Mouse (Mus musculus) layer of hippocampus, postnatal 10 days (tissue): ENCODE measurements around the gene Sf3b2. TPM values are rescaled to one million over a fixed set of nuclear protein-coding genes. Genes with fewer than 3 reads are reported as not detected.
"Not testable (repeated sequence)": the region's sequence is repeated elsewhere in the genome, so short reads cannot be mapped to it uniquely, and the experiment has no call there.

ENCODE experiments used
- DNase-seq, 2 experiments: peaks; one replicate each; pipeline ENCODE4 v3.0.0; 2021; ENCODE audit warnings: low spot score in 2 of 2
- total RNA-seq, 2 experiments: library from RNA; stranded (reverse); gene quantifications; 2 replicates each; pipeline ENCODE4 v1.2.3; 2021

The Sf3b2 gene
- total RNA-seq, 2 experiments from 2014 or later = 197 to 198 TPM

DNA sequence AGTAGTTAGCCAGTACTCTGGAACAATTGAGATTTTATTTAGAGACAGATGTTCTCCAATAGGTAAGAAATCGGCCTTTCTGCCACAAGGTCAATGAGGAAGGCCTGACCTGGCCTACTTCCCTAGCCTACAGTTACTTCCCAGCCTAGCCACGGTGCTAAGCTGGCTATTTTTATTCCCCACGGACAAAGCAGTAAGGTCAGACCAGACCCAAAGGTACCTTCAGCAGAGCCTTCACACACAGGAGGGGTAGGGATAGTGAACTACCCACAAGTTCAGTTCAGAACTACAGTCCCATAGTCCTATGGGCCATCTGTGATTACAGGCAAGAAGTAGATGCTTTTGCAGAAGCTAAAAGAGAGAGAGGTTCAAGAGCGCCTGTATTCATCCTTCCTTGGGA lies 21.3 kb downstream of the Sf3b2 start:
- no peak for DNase-seq

DNA sequence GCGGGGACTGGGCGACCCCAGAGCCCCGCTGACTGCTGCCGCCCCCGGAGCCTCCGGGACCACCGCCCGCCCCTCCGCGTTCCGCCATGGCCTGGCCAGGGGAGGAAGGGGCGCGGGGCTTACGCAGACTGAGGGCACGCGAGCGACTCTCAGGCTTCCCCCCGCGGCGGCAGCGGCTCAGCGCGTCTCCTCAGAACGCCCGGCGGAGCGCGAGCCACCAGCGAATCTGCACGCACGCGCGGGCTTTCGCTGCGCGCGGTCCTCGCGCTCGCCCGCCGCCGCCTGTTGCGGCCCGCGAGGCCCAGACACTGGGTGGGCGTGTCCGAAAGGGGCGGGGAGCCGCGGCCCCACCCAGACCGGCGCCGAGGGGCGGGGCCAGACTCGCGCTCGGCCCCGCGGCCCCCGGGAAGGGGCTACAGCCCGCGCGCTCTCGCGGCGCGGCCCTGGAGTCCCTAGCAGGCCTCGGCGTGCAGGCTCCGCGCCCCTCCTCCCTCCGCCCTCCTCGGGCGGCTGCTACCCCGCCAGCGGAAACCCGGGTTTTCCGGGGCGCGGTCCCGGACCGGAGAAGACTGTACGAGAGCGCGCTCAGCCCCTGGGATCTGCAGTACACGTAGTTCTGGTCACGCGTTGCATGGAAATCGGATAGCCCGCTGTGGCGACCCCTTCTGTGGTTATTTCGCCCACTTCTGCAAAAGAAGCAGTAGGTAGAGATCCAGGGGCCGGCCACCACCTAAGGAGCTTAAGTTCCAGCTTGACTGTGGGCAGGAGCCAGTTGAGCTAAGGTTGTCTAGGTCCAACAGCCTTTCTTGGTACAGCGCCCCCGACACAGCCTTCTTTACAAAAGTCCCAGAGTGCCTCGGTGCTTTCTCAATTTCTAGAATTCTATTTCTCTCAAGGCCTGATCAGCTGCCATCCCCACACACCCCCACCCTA lies 22.2 kb downstream of the Sf3b2 start, which contains the start of gene Pacs1:
Gene Pacs1, minus strand, starts transcription at position 319 of the 933 bp plus-strand sequence.
- DNase-seq = peak; percentile 80 to 90

DNA sequence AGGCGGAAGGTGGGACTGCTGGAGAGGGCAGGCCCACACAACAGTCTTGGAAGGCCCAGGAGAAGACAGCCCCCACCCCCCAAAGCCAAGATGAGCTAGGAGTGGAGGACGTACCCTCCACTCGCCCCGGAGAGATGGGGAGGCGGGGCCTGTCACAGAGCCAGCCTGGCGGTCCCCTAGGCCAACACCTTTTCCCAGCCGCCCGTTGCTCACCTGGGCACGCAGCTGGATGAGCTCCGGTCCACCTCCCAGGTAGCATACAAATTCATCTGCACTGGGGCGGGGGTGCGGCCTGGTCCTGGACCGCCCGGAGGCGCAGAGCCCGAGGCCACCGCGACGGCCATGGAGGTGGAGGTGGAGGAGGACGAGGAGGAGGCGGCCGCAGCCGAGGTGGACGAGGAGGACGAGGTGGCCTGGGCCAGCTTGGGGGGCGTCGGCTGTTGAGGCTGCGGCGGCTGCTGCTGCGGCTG lies 22.9 kb downstream of the Sf3b2 start:
- peak; percentile 46 to 51 for DNase-seq

DNA sequence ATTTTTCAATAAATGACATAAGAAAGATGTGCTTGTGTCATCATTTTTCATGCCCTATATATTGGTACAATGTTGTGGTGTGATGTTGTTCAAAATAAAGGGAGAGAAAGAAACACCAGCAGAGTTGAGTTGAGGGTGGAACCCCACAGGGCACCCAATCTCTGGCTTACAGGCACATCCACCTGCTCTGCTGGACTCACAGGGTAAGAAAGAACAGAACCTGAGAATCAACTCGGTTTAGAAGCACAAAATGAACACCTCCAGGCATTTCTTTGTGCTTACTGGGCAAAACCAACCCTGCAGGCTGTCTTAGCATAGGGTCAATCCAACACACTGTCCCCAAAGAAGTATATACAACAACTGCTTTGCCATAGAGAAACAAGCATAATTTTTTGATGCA lies 23.8 kb downstream of the Sf3b2 start:
- no peak for DNase-seq

DNA sequence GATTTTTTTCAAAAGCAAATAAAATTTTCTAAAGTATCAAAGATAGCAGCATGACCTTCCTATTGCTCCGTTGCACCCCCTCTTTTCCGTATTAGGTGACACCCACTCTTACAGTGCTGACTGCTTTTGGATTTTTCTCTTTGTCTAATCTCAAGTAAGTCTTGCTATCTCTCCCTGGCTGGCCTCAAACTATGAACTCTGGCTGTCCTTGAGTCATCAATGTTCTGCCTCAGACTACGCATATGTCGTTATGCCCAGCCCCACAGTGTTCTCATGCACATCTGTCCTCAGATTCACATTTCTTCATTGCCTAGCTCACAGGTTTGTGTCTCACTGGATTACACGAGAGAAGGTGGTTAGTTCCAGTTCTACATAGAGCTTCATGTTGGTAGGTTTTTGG lies 25.9 kb downstream of the Sf3b2 start:
- DNase-seq = no peak

DNA sequence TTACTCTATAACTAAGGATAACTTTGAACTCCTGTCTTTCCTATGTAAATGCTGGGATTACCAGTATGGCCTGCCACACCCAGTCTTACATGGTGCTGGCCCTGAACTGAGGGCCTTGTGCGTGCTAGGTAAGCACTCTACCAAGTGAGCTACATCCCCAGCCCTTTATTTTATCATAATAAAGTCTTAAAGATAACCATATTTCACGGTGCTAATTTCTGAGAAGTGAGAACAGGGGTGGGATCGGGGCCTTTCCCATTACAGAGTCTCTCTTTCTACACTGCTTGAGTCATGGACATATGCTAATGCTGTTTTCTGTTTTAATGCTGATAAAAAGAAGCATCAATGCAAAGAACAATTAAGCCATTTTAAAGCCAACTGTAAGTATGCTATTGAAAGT lies 26.4 kb downstream of the Sf3b2 start:
- DNase-seq = no peak

DNA sequence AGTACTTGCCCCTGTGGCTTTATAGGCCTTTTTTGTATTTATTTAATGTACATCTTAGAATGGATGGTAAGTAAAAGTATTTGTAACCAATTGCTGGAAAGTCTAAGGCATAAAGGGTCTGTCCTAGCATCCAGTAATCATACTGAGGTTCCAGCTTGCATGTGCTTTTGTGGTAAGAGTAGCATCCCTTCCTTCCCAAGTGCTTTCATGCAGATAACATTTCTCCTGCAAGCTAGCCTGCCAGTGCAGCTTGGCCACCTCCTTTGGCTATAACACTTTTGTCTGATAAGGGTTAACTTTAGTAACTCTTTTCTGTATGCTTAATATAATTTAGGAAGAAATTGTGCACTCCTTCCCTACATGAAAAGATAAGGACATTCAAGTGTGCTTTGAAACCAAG lies 27.2 kb downstream of the Sf3b2 start:
- no peak for DNase-seq

DNA sequence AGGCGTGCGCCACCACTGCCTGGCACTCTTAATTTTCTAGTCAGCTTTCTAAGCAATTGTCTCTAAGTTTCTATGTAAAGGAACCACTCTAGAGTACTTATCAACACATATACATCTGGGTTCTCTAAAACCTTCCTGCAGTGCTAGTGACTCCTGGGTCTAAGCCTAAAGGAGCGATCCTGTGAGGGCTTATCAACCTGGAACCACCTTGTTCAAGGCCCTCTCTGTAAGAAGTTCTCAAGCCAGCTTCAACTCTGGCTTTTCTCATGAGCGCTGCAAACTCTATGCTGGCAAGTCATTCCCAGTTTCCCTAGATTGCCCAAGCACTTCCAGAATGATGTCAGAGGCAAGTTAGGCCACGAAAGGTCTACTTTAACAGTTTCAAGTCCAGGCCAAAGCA lies 28.2 kb downstream of the Sf3b2 start:
- no peak for DNase-seq

DNA sequence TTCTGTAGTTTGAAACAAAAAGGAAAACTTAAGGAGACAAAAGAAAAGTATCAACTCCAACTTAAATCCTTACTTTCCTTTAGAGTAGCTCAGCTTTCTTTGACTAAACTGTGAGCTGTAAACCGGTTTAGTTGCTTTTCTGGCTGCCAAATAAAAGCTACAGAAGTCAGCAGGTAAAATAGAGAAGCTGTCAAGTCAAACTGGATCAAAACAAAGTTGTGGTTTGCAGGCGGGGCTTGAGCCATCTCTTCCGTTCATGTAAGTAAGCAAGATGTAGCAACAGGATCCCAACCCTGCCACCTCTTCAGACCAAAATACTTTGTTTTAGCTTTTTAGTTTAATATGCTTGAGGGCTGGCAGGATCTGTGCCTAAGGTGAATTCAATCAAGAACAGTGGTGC lies 38.1 kb downstream of the Sf3b2 start:
- no peak for DNase-seq

DNA sequence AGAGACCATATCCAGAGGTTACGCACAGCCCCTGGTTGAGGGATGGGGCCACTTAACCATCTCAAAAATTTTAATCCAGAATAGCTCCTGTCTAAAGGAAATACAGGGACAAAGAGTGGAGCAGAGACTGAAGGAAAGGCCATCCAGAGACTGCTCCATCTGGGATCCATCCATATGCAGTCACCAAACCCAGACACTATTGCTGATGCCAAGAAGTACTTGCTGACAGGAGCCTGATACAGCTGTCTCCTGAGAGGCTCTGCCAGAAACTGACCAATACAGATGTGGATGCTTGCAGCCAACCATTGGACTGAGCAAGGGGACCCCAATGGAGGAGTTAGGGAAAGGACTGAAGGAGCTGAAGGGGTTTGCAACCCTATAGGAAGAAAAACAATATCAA lies 58.3 kb downstream of the Sf3b2 start:
- DNase-seq = not testable (repeated sequence)

DNA sequence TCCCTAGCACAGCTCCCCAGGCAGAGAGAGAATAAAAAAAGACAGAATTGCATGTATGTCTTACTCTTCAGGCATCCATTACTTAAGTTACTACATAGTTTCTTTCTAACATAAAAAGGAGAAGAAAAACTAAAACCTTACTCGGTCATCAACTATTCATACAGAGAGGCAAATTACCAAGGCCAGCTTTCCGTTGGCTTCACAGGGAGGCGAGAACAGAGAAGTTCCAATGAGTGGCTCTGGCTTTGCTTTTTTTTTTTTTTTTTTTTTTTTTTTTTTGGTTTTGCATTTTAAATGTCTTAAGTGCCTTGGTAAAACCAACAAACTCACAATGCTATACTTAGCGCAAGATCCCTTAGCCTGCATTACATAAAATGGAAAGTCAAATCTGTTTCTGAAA lies 62.6 kb downstream of the Sf3b2 start:
- no peak for DNase-seq

DNA sequence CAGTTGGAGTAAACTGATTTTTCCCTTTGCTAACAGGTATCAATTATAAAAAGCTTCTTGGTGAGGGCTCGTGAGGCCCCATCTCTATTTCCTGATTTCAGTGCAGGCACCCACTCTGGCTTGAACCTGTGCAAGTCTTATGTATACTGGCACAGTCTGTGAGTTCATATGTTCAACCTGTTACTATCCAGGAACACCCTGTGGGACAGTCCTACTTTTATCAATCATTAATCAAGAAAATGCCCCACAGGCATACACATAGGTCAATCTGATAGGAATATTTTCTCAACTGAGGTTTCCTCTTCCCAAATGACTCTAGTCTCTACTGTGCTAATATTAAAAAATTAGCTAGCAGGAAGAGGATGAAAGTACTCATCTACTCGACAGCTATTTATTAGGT lies 65.1 kb downstream of the Sf3b2 start:
- DNase-seq = no peak

DNA sequence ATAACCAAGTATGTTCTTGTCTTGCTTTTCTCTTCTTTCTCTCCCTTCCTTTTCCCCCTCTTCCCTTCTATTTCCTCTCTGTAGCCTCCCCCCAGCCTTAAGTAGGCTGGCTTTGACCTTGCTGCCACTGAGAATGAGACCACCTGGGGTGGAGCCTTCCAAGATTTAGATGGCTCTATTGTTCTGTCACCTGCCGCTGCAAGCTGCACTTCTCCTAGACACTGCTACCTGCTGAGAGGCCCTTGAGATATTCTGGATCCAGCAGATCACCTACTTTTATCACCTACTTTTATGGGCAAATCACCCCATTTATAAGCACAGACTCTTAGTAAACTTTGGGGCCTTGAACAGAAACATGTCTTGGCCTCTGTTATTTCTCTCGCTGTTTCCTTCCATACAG lies 70.6 kb downstream of the Sf3b2 start:
- DNase-seq = no peak

DNA sequence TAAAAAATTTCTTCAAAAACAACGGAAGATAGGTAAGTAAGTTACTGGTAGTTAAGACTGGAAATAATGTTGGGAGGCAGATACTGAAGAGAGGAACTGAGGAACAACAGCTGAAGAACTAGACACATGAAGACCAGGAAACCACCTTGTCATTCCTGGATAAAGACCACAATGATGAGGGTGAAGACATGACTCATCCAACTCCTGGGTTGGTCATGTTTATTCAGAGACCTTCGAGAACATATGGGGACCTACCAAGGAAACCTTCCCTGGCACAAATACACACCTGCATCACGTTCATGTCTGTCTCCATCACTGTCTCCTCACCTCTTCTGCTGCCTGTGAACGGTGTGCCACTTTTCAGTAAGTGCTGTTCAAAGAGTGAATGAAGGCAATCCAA lies 71.2 kb downstream of the Sf3b2 start:
- no peak for DNase-seq

Other genes starting within 250 kb of the Sf3b2 start
- 10 to 100 TPM; 26.4 to 26.6 TPM for gene Rin1, start 245.0 kb downstream of the Sf3b2 start, total RNA-seq
- gene Cd248, start 227.4 kb downstream of the Sf3b2 start, total RNA-seq = 10 to 100 TPM in 1 of 2 experiments, 1 to 10 TPM in 1; 9.9 to 10.2 TPM
- gene Tmem151a, start 209.9 kb downstream of the Sf3b2 start, total RNA-seq = 10 to 100 TPM; 96.6 to 98.0 TPM
- gene Yif1a, start 206.9 kb downstream of the Sf3b2 start, total RNA-seq = 10 to 100 TPM; 24.7 to 29.9 TPM
- 100 to 1,000 TPM; 743 to 783 TPM for gene Cnih2, start 196.9 kb downstream of the Sf3b2 start, total RNA-seq
- gene Rab1b, start 188.4 kb downstream of the Sf3b2 start, total RNA-seq = 100 to 1,000 TPM; 163 to 166 TPM
- 100 to 1,000 TPM; 170 to 176 TPM for gene Klc2, start 176.9 kb downstream of the Sf3b2 start, total RNA-seq
- 10 to 100 TPM; 71.2 to 73.5 TPM for gene Pacs1, start 22.3 kb downstream of the Sf3b2 start, total RNA-seq
- gene Gal3st3, start 2.9 kb upstream of the Sf3b2 start, total RNA-seq = 100 to 1,000 TPM; 104 to 111 TPM
- gene Catsper1, start 40.3 kb upstream of the Sf3b2 start, total RNA-seq = not detected
- gene Cst6, start 54.1 kb upstream of the Sf3b2 start, total RNA-seq = 1 to 10 TPM; 5.4 to 7.4 TPM
- 10 to 100 TPM; 25.9 to 28.3 TPM for gene Eif1ad, start 71.3 kb upstream of the Sf3b2 start, total RNA-seq
- gene Banf1, start 71.7 kb upstream of the Sf3b2 start, total RNA-seq = 100 to 1,000 TPM; 110 to 114 TPM
- gene Sart1, start 93.2 kb upstream of the Sf3b2 start, total RNA-seq = 10 to 100 TPM; 84.3 to 95.6 TPM
- gene Tsga10ip, start 107.1 kb upstream of the Sf3b2 start, total RNA-seq = under 1 TPM in 1 of 2 experiments, not detected in 1; 0.85 TPM
- gene Drap1, start 129.5 kb upstream of the Sf3b2 start, total RNA-seq = 100 to 1,000 TPM; 234 to 244 TPM
- gene AI837181, start 129.7 kb upstream of the Sf3b2 start, total RNA-seq = 10 to 100 TPM; 55.7 to 57.5 TPM
- not detected for gene Fosl1, start 152.1 kb upstream of the Sf3b2 start, total RNA-seq
- gene Ccdc85b, start 162.4 kb upstream of the Sf3b2 start, total RNA-seq = 10 to 100 TPM; 26.4 to 32.9 TPM
- 100 to 1,000 TPM in 1 of 2 experiments, 10 to 100 TPM in 1; 83.7 to 108 TPM for gene Fibp, start 165.2 kb upstream of the Sf3b2 start, total RNA-seq
- gene Ctsw, start 173.1 kb upstream of the Sf3b2 start, total RNA-seq = 1 to 10 TPM; 2.6 to 2.9 TPM
- gene Efemp2, start 178.5 kb upstream of the Sf3b2 start, total RNA-seq = 10 to 100 TPM; 18.4 to 19.6 TPM
- gene Mus81, start 192.9 kb upstream of the Sf3b2 start, total RNA-seq = 10 to 100 TPM; 34.2 to 40.9 TPM
- gene Cfl1, start 195.0 kb upstream of the Sf3b2 start, total RNA-seq = 1,000 to 10,000 TPM; 1,802 to 1,826 TPM
- 1 to 10 TPM; 5.6 to 9.8 TPM for gene 1700020D05Rik, start 208.3 kb upstream of the Sf3b2 start, total RNA-seq
- 10 to 100 TPM; 63.1 to 66.2 TPM for gene Snx32, start 215.1 kb upstream of the Sf3b2 start, total RNA-seq